Mouse (Mus musculus) embryonic facial prominence, embryonic 14.5 days (tissue): Measurements from ENCODE around the gene Psmb9. TPM values are rescaled to one million over a fixed set of nuclear protein-coding genes. Genes with fewer than 3 reads are reported as not detected.

Experiments
- ATAC-seq: fragments of 200-750 bp; cut with Nextera tagmentation; 2 replicates; pipeline ENCODE4 v1.8.0; 2017; ENCODE audit warnings: low read depth, moderate number of reproducible peaks, moderate TSS enrichment
- DNase-seq: peaks from one replicate; pipeline ENCODE4 v3.0.0-alpha.2; 2015; ENCODE audit warnings: low spot score
- H3K27ac ChIP-seq: fragments of 300-500 bp; sonication (generic); replicated peaks from 2 replicates; pipeline ENCODE4 v1.5.1; 2014; ENCODE audit warnings: low read depth, mild to moderate bottlenecking, low read length, moderate library complexity
- H3K27me3 ChIP-seq: fragments of 300-500 bp; sonication (generic); replicated peaks from 2 replicates; pipeline ENCODE4 v1.6.1; 2014; ENCODE audit warnings: low read length; ENCODE audit not compliant: control insufficient read depth, insufficient read depth
- H3K36me3 ChIP-seq: fragments of 300-500 bp; sonication (generic); 2 replicates; pipeline ENCODE4 v1.6.1; 2014; ENCODE audit warnings: low read length, mixed read lengths; ENCODE audit not compliant: control insufficient read depth, insufficient read depth
- H3K4me1 ChIP-seq: fragments of 300-500 bp; sonication (generic); 2 replicates; pipeline ENCODE4 v1.6.1; 2014; ENCODE audit warnings: antibody characterized with exemption, low read length; ENCODE audit not compliant: control insufficient read depth, insufficient read depth
- H3K4me2 ChIP-seq: fragments of 300-500 bp; sonication (generic); 2 replicates; pipeline ENCODE4 v1.6.1; 2014; ENCODE audit warnings: low read depth, mild to moderate bottlenecking, low read length, moderate library complexity, mixed read lengths
- H3K4me3 ChIP-seq: fragments of 300-500 bp; sonication (generic); 2 replicates; pipeline ENCODE4 v1.5.1; 2014; ENCODE audit warnings: low read depth, mild to moderate bottlenecking, low read length
- H3K9ac ChIP-seq: fragments of 300-500 bp; sonication (generic); 2 replicates; pipeline ENCODE4 v1.6.1; 2014; ENCODE audit warnings: low read depth, mild to moderate bottlenecking, low read length, moderate library complexity, mixed read lengths
- H3K9me3 ChIP-seq: fragments of 300-500 bp; sonication (generic); 2 replicates; pipeline ENCODE4 v1.6.1; 2016; ENCODE audit warnings: low read length; ENCODE audit not compliant: control insufficient read depth
- WGBS: fragments of 180-500 bp; shearing (Covaris S2); extraction: QIAGEN DNeasy Blood & Tissue Kit; methylation state at CpG from one replicate; pipeline ENCODE4 v1.1.7; 2014; 5-methylcytosine and 5-hydroxymethylcytosine counted together
- polyA plus RNA-seq: library from polyadenylated mRNA; unstranded; fragments of >200 nt; fragmentation: Nextera tagmentation; extraction: Ambion mirVana; gene quantifications from 2 replicates; pipeline ENCODE4 v1.2.1, GENCODE M21; 2014

Psmb9 gene
- polyA plus RNA-seq, 1 experiment from 2014 or later = 3.8 TPM

DNA sequence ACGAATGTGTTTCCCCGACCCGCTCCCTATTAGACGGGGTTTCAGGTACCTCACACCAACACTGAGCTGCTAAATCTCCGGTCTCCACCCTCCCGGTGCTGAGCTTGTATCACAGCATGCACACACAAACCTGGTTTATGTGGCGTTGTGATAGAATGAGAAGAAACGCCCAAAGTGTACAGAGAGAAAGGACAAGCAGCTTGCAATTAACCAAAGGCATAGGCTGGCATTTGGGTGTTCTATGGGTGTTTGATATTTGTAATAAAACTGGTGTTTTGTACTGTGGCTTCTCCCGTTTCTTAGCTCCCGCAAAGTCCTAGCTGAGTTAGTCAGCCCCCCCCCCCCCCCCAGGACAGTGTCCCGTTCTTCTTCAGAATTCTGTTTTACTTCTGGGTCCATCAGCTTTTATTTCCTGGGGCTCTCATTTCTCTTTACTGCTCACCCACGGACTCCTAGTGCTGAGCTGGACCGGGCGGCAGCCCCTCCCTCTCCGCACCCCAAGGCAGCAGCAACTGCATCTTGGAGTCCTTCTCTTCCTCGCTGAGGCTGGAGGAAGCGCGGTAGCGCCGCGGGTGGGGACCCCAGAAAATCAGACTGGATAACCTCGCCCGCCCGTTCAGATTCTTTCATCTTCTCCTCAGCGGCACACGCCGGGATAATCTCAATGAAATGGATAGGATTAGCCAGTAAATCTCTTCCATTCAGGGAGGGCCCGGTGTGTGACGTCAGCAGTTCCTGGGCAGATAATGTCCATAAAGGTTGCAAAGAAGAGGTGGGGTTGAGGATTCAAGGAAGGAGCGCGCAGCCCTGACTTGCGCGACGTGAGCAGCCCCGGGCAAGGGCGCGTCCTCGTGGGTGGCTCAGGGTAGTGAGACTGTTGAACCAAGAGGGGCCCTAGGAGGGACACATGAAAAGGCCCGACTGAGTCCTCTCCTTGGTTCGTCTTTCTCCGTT lies 9.7 kb upstream of the Psmb9 start, which contains the start of gene Psmb8:
Gene Psmb8 (plus strand): TSS at position 781 of the 954 bp plus-strand sequence.
- no peaks in the 10 kb centered on the region for H3K9me3 ChIP-seq
- peak within 1 kb of the TSS; percentile 43 for H3K4me3 ChIP-seq
- no peak within 1 kb of the TSS for H3K27ac ChIP-seq
- DNase-seq (peak; percentile 92), ATAC-seq (peak; percentile 84)
- WGBS = 4% methylated on average over 41 of the region's 41 CpGs
- H3K27me3 ChIP-seq = peaks cover 66% of the 10 kb centered on the region
- peak within 1 kb of the TSS; percentile 52 for H3K9ac ChIP-seq
- peaks cover 8% of the 10 kb centered on the region for H3K4me1 ChIP-seq
- H3K36me3 ChIP-seq = no peaks in the 10 kb centered on the region
- peak within 1 kb of the TSS; percentile 57 for H3K4me2 ChIP-seq

DNA sequence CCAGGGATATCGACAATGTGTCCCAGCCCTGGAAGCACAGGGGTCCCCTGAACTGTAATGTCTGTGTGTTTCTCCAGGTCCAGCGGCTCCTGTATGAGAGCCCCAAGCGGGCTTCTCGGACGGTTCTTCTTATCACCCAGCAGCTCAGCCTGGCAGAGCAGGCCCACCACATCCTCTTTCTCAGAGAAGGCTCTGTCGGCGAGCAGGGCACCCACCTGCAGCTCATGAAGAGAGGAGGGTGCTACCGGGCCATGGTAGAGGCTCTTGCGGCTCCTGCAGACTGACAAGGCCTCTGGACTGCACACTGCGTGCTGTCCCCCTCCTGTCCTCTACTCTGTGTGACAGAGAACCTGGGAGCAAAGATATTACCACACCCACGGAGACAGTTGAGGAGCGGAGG lies 8.9 kb upstream of the Psmb9 start:
- H3K4me2 ChIP-seq = no peak overlapping the region
- no peak for DNase-seq
- H3K27ac ChIP-seq = no peak overlapping the region
- H3K9ac ChIP-seq = no peak overlapping the region
- no peaks in the 10 kb centered on the region for H3K36me3 ChIP-seq
- H3K4me1 ChIP-seq = peaks cover 8% of the 10 kb centered on the region
- H3K27me3 ChIP-seq = peaks cover 73% of the 10 kb centered on the region
- ATAC-seq = no peak
- H3K4me3 ChIP-seq = no peak overlapping the region
- 36% methylated on average over 12 of the region's 12 CpGs for WGBS
- no peaks in the 10 kb centered on the region for H3K9me3 ChIP-seq

DNA sequence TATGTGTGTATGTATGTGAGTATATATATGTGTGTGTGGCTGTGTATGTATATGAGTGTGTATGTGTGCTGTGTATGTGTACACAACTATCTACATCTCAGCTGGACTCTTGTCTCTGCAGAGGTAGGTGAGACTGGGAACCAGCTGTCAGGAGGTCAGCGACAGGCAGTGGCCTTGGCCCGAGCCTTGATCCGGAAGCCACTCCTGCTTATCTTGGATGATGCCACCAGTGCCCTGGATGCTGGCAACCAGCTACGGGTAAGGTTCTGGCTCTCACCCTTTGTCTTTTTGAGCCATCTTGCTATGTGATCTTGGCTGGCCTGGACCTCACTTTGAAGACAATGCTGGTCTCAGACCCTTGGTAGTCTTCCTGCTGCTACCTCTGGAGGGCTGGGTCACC lies 7.2 kb upstream of the Psmb9 start:
- H3K9ac ChIP-seq = no peak overlapping the region
- DNase-seq (no peak), ATAC-seq (no peak)
- peaks cover 8% of the 10 kb centered on the region for H3K4me1 ChIP-seq
- 86% methylated on average over 4 of the region's 4 CpGs for WGBS
- no peak overlapping the region for H3K27ac ChIP-seq
- H3K4me2 ChIP-seq = no peak overlapping the region
- H3K4me3 ChIP-seq = no peak overlapping the region
- no peaks in the 10 kb centered on the region for H3K9me3 ChIP-seq
- peaks cover 68% of the 10 kb centered on the region for H3K27me3 ChIP-seq
- H3K36me3 ChIP-seq = no peaks in the 10 kb centered on the region

DNA sequence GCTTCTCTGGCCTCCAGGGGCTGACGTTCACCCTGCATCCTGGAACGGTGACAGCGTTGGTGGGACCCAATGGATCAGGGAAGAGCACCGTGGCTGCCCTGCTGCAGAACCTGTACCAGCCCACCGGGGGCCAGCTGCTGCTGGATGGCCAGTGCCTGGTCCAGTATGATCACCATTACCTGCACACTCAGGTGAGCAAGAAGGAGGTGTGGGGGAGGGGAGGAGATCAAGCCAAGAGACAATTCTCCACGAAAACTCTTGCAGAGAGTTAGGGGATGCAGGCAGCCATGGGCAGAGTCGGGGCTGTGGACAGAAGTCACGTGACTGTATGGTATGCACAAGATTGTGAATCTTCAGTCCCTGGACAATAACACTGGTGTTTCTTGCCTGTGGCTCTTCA lies 5.9 kb upstream of the Psmb9 start:
- WGBS = 48% methylated on average over 8 of the region's 8 CpGs
- Histone ChIP-seq H3K4me1 (peaks cover 8% of the 10 kb centered on the region), H3K9me3 (no peaks in the 10 kb centered on the region), H3K27me3 (peaks cover 64% of the 10 kb centered on the region), H3K4me3 (no peak overlapping the region), H3K9ac (no peak overlapping the region), H3K36me3 (no peaks in the 10 kb centered on the region), H3K4me2 (no peak overlapping the region), H3K27ac (no peak overlapping the region)
- ATAC-seq (no peak), DNase-seq (no peak)

DNA sequence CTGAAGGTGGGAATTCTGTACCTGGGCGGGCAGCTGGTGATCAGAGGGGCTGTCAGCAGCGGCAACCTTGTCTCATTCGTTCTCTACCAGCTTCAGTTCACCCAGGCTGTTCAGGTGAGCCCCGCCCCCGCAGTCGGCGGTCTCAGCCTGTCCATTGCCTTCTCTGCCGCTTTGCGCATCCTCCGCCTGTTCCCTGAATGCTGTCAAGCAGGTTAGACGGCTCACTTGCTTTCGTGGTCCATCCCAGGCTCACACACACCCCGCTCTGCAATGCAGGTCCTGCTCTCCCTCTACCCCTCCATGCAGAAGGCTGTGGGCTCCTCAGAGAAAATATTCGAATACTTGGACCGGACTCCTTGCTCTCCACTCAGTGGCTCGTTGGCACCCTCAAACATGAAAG lies 5.3 kb upstream of the Psmb9 start:
- DNase-seq (peak; percentile 53), ATAC-seq (peak; percentile 50; the same call in 1 of the 2 replicates)
- no peak overlapping the region for H3K9ac ChIP-seq
- WGBS = 19% methylated on average over 16 of the region's 16 CpGs
- H3K27me3 ChIP-seq = peaks cover 58% of the 10 kb centered on the region
- no peak overlapping the region for H3K27ac ChIP-seq
- no peak overlapping the region for H3K4me3 ChIP-seq
- no peak overlapping the region for H3K4me2 ChIP-seq
- peaks cover 2% of the 10 kb centered on the region for H3K4me1 ChIP-seq
- H3K36me3 ChIP-seq = no peaks in the 10 kb centered on the region
- no peaks in the 10 kb centered on the region for H3K9me3 ChIP-seq

DNA sequence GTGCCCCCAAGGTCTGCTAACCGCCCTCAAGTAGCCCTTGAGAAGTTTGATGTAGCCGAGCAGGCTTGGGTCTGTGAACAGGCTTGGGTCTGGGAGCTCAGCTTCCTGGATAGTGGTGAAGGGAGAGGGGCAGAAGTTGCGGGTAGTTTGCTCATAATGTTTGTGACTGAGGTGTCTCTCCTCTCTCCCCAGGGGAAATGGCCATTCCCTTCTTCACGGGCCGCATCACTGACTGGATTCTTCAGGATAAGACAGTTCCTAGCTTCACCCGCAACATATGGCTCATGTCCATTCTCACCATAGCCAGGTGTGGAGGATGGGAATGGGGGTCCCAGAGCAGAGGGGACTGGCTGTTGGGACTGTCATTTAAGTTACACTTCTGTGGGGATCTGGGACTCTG lies 1.4 kb upstream of the Psmb9 start:
- ATAC-seq = no peak
- Histone ChIP-seq H3K27me3 (peaks cover 42% of the 10 kb centered on the region), H3K4me2 (no peak overlapping the region), H3K27ac (no peak overlapping the region), H3K4me3 (no peak overlapping the region), H3K4me1 (peaks cover 6% of the 10 kb centered on the region; the same call in 1 of the 2 replicates), H3K9ac (no peak overlapping the region), H3K36me3 (no peaks in the 10 kb centered on the region), H3K9me3 (no peaks in the 10 kb centered on the region)
- DNase-seq = no peak
- WGBS = 69% methylated on average over 6 of the region's 6 CpGs

DNA sequence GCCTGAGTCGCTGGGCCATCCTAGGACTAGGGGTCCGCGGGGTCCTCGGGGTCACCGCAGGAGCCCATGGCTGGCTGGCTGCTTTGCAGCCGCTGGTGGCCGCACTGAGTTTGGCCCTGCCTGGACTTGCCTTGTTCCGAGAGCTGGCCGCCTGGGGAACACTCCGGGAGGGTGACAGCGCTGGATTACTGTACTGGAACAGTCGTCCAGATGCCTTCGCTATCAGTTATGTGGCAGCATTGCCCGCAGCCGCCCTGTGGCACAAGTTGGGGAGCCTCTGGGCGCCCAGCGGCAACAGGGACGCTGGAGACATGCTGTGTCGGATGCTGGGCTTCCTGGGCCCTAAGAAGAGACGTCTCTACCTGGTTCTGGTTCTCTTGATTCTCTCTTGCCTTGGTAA lies 446 bp upstream of the Psmb9 start:
- Histone ChIP-seq H3K4me2 (peak overlapping the region; percentile 95), H3K9ac (peak overlapping the region; percentile 71), H3K27ac (peak overlapping the region; percentile 84), H3K9me3 (no peaks in the 10 kb centered on the region), H3K27me3 (peaks cover 35% of the 10 kb centered on the region), H3K36me3 (no peaks in the 10 kb centered on the region), H3K4me3 (peak overlapping the region; percentile 57), H3K4me1 (peaks cover 6% of the 10 kb centered on the region; the same call in 1 of the 2 replicates)
- 1% methylated on average over 13 of the region's 20 CpGs for WGBS
- no peak for ATAC-seq
- no peak for DNase-seq

DNA sequence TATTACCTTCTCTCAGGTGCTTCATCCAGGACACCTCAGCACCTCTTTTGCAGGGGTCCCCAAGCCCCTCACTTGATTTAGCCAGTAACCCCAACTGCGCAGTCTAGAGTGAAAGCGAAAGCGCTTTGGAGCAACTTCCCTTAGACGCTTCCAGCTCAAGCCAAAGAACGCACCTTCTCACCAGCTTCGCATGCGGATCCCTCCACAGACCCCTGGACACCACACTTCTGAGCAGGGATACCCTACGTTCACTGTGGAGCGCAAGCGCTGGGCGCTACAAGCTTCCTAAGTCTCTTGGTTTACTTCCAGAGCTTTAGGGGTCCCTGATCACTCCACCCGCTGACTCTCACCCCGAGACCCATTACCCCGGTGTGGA lies 691 bp downstream of the Psmb9 start:
- no peak for DNase-seq
- WGBS = 5% methylated on average over 14 of the region's 14 CpGs
- H3K4me3 ChIP-seq = peak overlapping the region; percentile 57
- H3K9me3 ChIP-seq = no peaks in the 10 kb centered on the region
- H3K4me1 ChIP-seq = peaks cover 6% of the 10 kb centered on the region; the same call in 1 of the 2 replicates
- H3K27me3 ChIP-seq = peaks cover 29% of the 10 kb centered on the region
- peak; percentile 42 for ATAC-seq
- H3K36me3 ChIP-seq = no peaks in the 10 kb centered on the region
- H3K27ac ChIP-seq = no peak overlapping the region; the same call in 1 of the 2 replicates
- peak overlapping the region; percentile 71 for H3K9ac ChIP-seq
- peak overlapping the region; percentile 95 for H3K4me2 ChIP-seq
